Mouse (Mus musculus): ENCODE results near the gene Gm20388.
A peak's percentile ranks its signal among the peaks of the same experiment; 100 is the strongest.

Gene Gm20388

GRCm38 (mm10) chr8:123883094-123883493 is 3972.5 kb downstream of the Gm20388 start:
- DNase-seq, result no peak

GRCm38 (mm10) chr8:123884721-123885565 is 3974.3 kb downstream of the Gm20388 start:
- DNase-seq, result no peak

GRCm38 (mm10) chr8:123887163-123887562 is 3976.5 kb downstream of the Gm20388 start:
- no peak for DNase-seq

- no peak for DNase-seq
Measured at GRCm38 (mm10) chr8:123887956-123888355, 3977.3 kb downstream of the Gm20388 start.

GRCm38 (mm10) chr8:123889797-123890196 is 3979.2 kb downstream of the Gm20388 start:
- DNase-seq, result no peak

GRCm38 (mm10) chr8:123891271-123891670 is 3980.6 kb downstream of the Gm20388 start:
- peak; percentile 87 for DNase-seq

GRCm38 (mm10) chr8:123891883-123892585 is 3981.4 kb downstream of the Gm20388 start:
- DNase-seq, result peak; percentile 93

- DNase-seq, result peak; percentile 57
Measured at GRCm38 (mm10) chr8:123892586-123893155, 3982.0 kb downstream of the Gm20388 start.

GRCm38 (mm10) chr8:123893413-123893812 is 3982.8 kb downstream of the Gm20388 start:
- no peak for DNase-seq

GRCm38 (mm10) chr8:123894502-123895097 is 3984.0 kb downstream of the Gm20388 start, which contains the start of gene Acta1:
Gene Acta1 (minus strand): TSS chr8:123894751.
- DNase-seq, result no peak

GRCm38 (mm10) chr8:123895230-123895629 is 3984.6 kb downstream of the Gm20388 start:
- DNase-seq, result no peak

GRCm38 (mm10) chr8:123895680-123896365 is 3985.2 kb downstream of the Gm20388 start:
- DNase-seq, result no peak

- DNase-seq, result no peak
Measured at GRCm38 (mm10) chr8:123896366-123896761, 3985.7 kb downstream of the Gm20388 start.

- no peak for DNase-seq
Measured at GRCm38 (mm10) chr8:123896774-123897173, 3986.1 kb downstream of the Gm20388 start.

GRCm38 (mm10) chr8:123898576-123898975 is 3987.9 kb downstream of the Gm20388 start:
- no peak for DNase-seq

GRCm38 (mm10) chr8:123899366-123899765 is 3988.7 kb downstream of the Gm20388 start:
- DNase-seq, result no peak

- no peak for DNase-seq
Measured at GRCm38 (mm10) chr8:123902653-123903052, 3992.0 kb downstream of the Gm20388 start.

- DNase-seq, result no peak
Measured at GRCm38 (mm10) chr8:123907604-123908003, 3997.0 kb downstream of the Gm20388 start.

- DNase-seq, result no peak
Measured at GRCm38 (mm10) chr8:123912265-123912664, 4001.6 kb downstream of the Gm20388 start.

- DNase-seq, result no peak
Measured at GRCm38 (mm10) chr8:123914635-123915034, 4004.0 kb downstream of the Gm20388 start.

- DNase-seq, result peak; percentile 92
Measured at GRCm38 (mm10) chr8:123924719-123925118, 4014.1 kb downstream of the Gm20388 start.

GRCm38 (mm10) chr8:123925671-123926070 is 4015.0 kb downstream of the Gm20388 start:
- DNase-seq, result no peak

GRCm38 (mm10) chr8:123929026-123929425 is 4018.4 kb downstream of the Gm20388 start:
- no peak for DNase-seq
